ENCODE assay signal across 12 mouse cellular contexts in genomic region chr5:121340965-121341473, GRCm38 (mm10). TPM values are rescaled to one million over a fixed set of nuclear protein-coding genes. Genes with fewer than 3 reads are reported as not detected.
A peak's percentile ranks its signal among the peaks of the same experiment; 100 is the strongest.
DNase-seq lines count a peak whose midpoint lies in the region; ATAC-seq and TF ChIP-seq lines count a peak whose summit lies in the region.
"Had no signal": no experiment of that assay in that cellular context is flagged by ENCODE, and none has a peak within 500 bp of the region (broad histone marks: within the 10 kb centered on the region; RNA-seq: fewer than 3 reads in every experiment).

No protein-coding gene starts in this region.

- H3K9me3 ChIP-seq in MEL (replicated peaks; ENCODE audit: insufficient read depth, low read length), result no peaks in the 10 kb centered on the region
- no peaks in the 10 kb centered on the region for H3K9me3 ChIP-seq in embryonic facial prominence, embryonic 12.5 days
- H3K9me3 ChIP-seq: liver, embryonic 13.5 days had no signal

- no peak overlapping the region for H3K4me3 ChIP-seq in left cerebral cortex, adult 2 months
- H3K4me3 ChIP-seq in MEL (ENCODE audit: control insufficient read depth in 1 of 2, insufficient read depth in 1 of 2, low read depth in 2 of 2, low read length in 2 of 2), result no peak overlapping the region
- no peak overlapping the region for H3K4me3 ChIP-seq in embryonic facial prominence, embryonic 12.5 days
- H3K4me3 ChIP-seq: liver, embryonic 13.5 days had no signal

- peaks cover 0 to 3% of the 10 kb centered on the region in 2 experiments; a peak in 1 of 4 replicates for H3K36me3 ChIP-seq in MEL (ENCODE audit: control insufficient read depth in 1 of 2, insufficient read depth in 2 of 2, low read length in 2 of 2)
- H3K36me3 ChIP-seq in embryonic facial prominence, embryonic 12.5 days, result peaks cover 86% of the 10 kb centered on the region

- H3K4me2 ChIP-seq in embryonic facial prominence, embryonic 12.5 days (replicated peaks), result no peak overlapping the region
- H3K4me2 ChIP-seq: liver, embryonic 13.5 days had no signal

- no peak for TF ChIP-seq POLR2A in MEL (IDR thresholded peaks at IDR 0.05; ENCODE audit: control insufficient read depth in 1 of 2, insufficient read depth in 1 of 2, low read depth in 1 of 2, low read length in 2 of 2, poor library complexity in 1 of 2)

- DNase-seq in left cerebral cortex, adult 2 months (ENCODE audit: extremely low spot score in 1 of 2, low spot score in 2 of 2), result no peak
- DNase-seq in left cerebral cortex, postnatal 4 days, result no peak
- DNase-seq in MEL (ENCODE audit: low read depth, low spot score), result peak; percentile 31
- DNase-seq in layer of hippocampus, adult 18-20 months (ENCODE audit: low spot score in 2 of 2), result no peak
- no peak for DNase-seq in lung, adult 18-20 months
- DNase-seq in adrenal gland, postnatal 14 days, result no peak
- DNase-seq: cerebellum, adult 18-20 months; kidney, adult 2 months; liver, embryonic 13.5 days had no signal

- intact Hi-C loops in left cerebral cortex, adult 2 months (cut with DNase I), result no loop called here
- intact Hi-C loops in left cerebral cortex, postnatal 4 days (cut with DNase I), result no loop called here

- 11% methylated on average over 7 of the region's 7 CpGs for WGBS in embryonic facial prominence, embryonic 12.5 days

- 0 out of 2 replicates have a peak overlapping the region, but pooled peaks have one; percentile 24 for H3K27ac ChIP-seq in left cerebral cortex, adult 2 months
- H3K27ac ChIP-seq in MEL (ENCODE audit: control insufficient read depth, low read depth, low read length), result no peak overlapping the region
- 0 out of 2 replicates have a peak overlapping the region, but pooled peaks have one; percentile 11 for H3K27ac ChIP-seq in embryonic facial prominence, embryonic 12.5 days
- H3K27ac ChIP-seq: liver, embryonic 13.5 days had no signal

- no peak for TF ChIP-seq EP300 in MEL (IDR thresholded peaks at IDR 0.05; ENCODE audit: low read depth in 1 of 2, low read length in 2 of 2)

- no peak for TF ChIP-seq CTCF in left cerebral cortex, adult 2 months (IDR thresholded peaks at IDR 0.05)
- no peak for TF ChIP-seq CTCF in MEL (IDR thresholded peaks at IDR 0.05 in 2 of 3, conservative IDR thresholded peaks at IDR 0.05 in 1 of 3; ENCODE audit: control insufficient read depth in 1 of 3, insufficient read depth in 1 of 3, low read depth in 2 of 3, low read length in 3 of 3, poor library complexity in 1 of 3, severe bottlenecking in 1 of 3)

- H3K9ac ChIP-seq in MEL (ENCODE audit: control insufficient read depth, low read depth, low read length, poor library complexity, severe bottlenecking), result no peak overlapping the region
- H3K9ac ChIP-seq in embryonic facial prominence, embryonic 12.5 days, result no peak overlapping the region
- H3K9ac ChIP-seq: liver, embryonic 13.5 days had no signal

- no peaks in the 10 kb centered on the region for H3K27me3 ChIP-seq in MEL (ENCODE audit: control insufficient read depth in 1 of 2, insufficient read depth in 2 of 2, low read length in 2 of 2)
- H3K27me3 ChIP-seq in embryonic facial prominence, embryonic 12.5 days, result no peaks in the 10 kb centered on the region
- H3K27me3 ChIP-seq: liver, embryonic 13.5 days; Patski had no signal

- TF ChIP-seq RAD21 in MEL (IDR thresholded peaks at IDR 0.05; ENCODE audit: low read depth, low read length), result no peak

- H3K79me2 ChIP-seq in MEL (ENCODE audit: control insufficient read depth, insufficient read depth, low read length, poor library complexity), result no peaks in the 10 kb centered on the region

- no peaks in the 10 kb centered on the region for H3K4me1 ChIP-seq in MEL (ENCODE audit: control insufficient read depth in 1 of 2, insufficient read depth in 2 of 2, low read length in 2 of 2)
- H3K4me1 ChIP-seq in embryonic facial prominence, embryonic 12.5 days, result peaks cover 12% of the 10 kb centered on the region; the same call in 1 of the 2 replicates

- ATAC-seq in embryonic facial prominence, embryonic 12.5 days (ENCODE audit: insufficient number of reproducible peaks, insufficient read depth, low FRiP score, low TSS enrichment), result peak; percentile 49; the same call in 1 of the 2 replicates
- peak; percentile 60 for ATAC-seq in monocyte, adult 5-6 weeks (replicated peaks; ENCODE audit: insufficient number of reproducible peaks, low FRiP score, low TSS enrichment, poor library complexity, severe bottlenecking)
- ATAC-seq: Patski had no signal

TF ChIP-seq in MEL, 35 proteins besides CTCF, POLR2A, EP300 and RAD21:
- TF ChIP-seq USF1 (IDR thresholded peaks at IDR 0.05; ENCODE audit: low read depth, low read length), result no peak
- no peak for TF ChIP-seq ZMIZ1 (IDR thresholded peaks at IDR 0.05; ENCODE audit: low read depth, low read length)
- no peak for TF ChIP-seq TAL1 (IDR thresholded peaks at IDR 0.05; ENCODE audit: low read length)

RNA-seq across cellular contexts. Expression of gene Trafd1, which starts 44.4 kb away (rescaled TPM):
- 10 to 100 TPM; 78.9 to 81.2 TPM for total RNA-seq in left cerebral cortex, adult 2 months (2021)
- total RNA-seq in left cerebral cortex, postnatal 4 days (2021), result 100 to 1,000 TPM; 111 to 120 TPM
- total RNA-seq in MEL (2012; rRNA removed), result 12.9 and 15.4 TPM in 2 replicates
- polyA plus RNA-seq in MEL (2012; ENCODE audit: insufficient read depth in 1 of 2, insufficient read length in 2 of 2, low read depth in 1 of 2, low replicate concordance in 2 of 2, missing spikeins in 1 of 2), result 10 to 100 TPM in 1 of 2 experiments, not detected in 1; 21.4 TPM
- polyA plus RNA-seq in embryonic facial prominence, embryonic 12.5 days (2016; fragmentation: Nextera tagmentation; extraction: Ambion mirVana), result 81.0 and 87.6 TPM in 2 replicates
- total RNA-seq in monocyte, adult 5-6 weeks (2017), result 146 to 183 TPM (median 155 TPM) in 3 replicates
- total RNA-seq in layer of hippocampus, adult 18-20 months (2021), result 10 to 100 TPM; 73.2 to 74.7 TPM
- 38.1 and 52.2 TPM in 2 replicates for total RNA-seq in adrenal gland, postnatal 14 days (2021)

RNA-seq across cellular contexts. Expression of gene Naa25, which starts 56.7 kb away (rescaled TPM):
- 10 to 100 TPM; 42.9 to 43.3 TPM for total RNA-seq in left cerebral cortex, adult 2 months (2021)
- total RNA-seq in left cerebral cortex, postnatal 4 days (2021), result 10 to 100 TPM; 49.3 to 51.0 TPM
- 53.0 and 56.4 TPM in 2 replicates for total RNA-seq in MEL (2012; rRNA removed)
- 10 to 100 TPM in 1 of 2 experiments, not detected in 1; 59.6 TPM for polyA plus RNA-seq in MEL (2012; ENCODE audit: insufficient read depth in 1 of 2, insufficient read length in 2 of 2, low read depth in 1 of 2, low replicate concordance in 2 of 2, missing spikeins in 1 of 2)
- 40.7 and 41.8 TPM in 2 replicates for polyA plus RNA-seq in embryonic facial prominence, embryonic 12.5 days (2016; fragmentation: Nextera tagmentation; extraction: Ambion mirVana)
- total RNA-seq in monocyte, adult 5-6 weeks (2017), result 11.7 to 38.6 TPM (median 24.4 TPM) in 3 replicates
- total RNA-seq in layer of hippocampus, adult 18-20 months (2021), result 10 to 100 TPM; 39.4 to 39.8 TPM
- total RNA-seq in adrenal gland, postnatal 14 days (2021), result 34.7 and 36.3 TPM in 2 replicates
